Mouse (Mus musculus) kidney, embryonic 14.5 days (tissue): ENCODE data around the gene Acad8. TPM values are rescaled to one million over a fixed set of nuclear protein-coding genes. Genes with fewer than 3 reads are reported as not detected.
A peak's percentile ranks its signal among the peaks of the same experiment; 100 is the strongest.

Source experiments
- ATAC-seq: fragments of 200-750 bp; cut with Nextera tagmentation; 2 replicates; pipeline ENCODE4 v1.8.0; 2017; ENCODE audit warnings: moderate number of reproducible peaks, mild to moderate bottlenecking, moderate TSS enrichment, moderate library complexity; ENCODE audit not compliant: low FRiP score, low TSS enrichment
- H3K27ac ChIP-seq: fragments of 300-500 bp; sonication (generic); 2 replicates; pipeline ENCODE4 v1.5.1; 2014; ENCODE audit warnings: low read depth, mild to moderate bottlenecking, low read length, moderate library complexity, mixed read lengths
- H3K27me3 ChIP-seq: fragments of 300-500 bp; sonication (generic); 2 replicates; pipeline ENCODE4 v1.6.1; 2014; ENCODE audit warnings: mild to moderate bottlenecking, low read length; ENCODE audit not compliant: control insufficient read depth, insufficient read depth
- H3K36me3 ChIP-seq: fragments of 300-500 bp; sonication (generic); 2 replicates; pipeline ENCODE4 v1.6.1; 2014; ENCODE audit warnings: low read length, mixed read lengths; ENCODE audit not compliant: control insufficient read depth, insufficient read depth
- H3K4me1 ChIP-seq: fragments of 300-500 bp; sonication (generic); 2 replicates; pipeline ENCODE4 v1.6.1; 2014; ENCODE audit warnings: low read length, mixed read lengths; ENCODE audit not compliant: control insufficient read depth, insufficient read depth
- H3K4me2 ChIP-seq: fragments of 300-500 bp; sonication (generic); replicated peaks from 2 replicates; pipeline ENCODE4 v1.6.1; 2014; ENCODE audit warnings: low read depth, mild to moderate bottlenecking, low read length
- H3K4me3 ChIP-seq: fragments of 300-500 bp; sonication (generic); 2 replicates; pipeline ENCODE4 v1.5.1; 2014; ENCODE audit warnings: mild to moderate bottlenecking, low read length
- H3K9ac ChIP-seq: fragments of 300-500 bp; sonication (generic); 2 replicates; pipeline ENCODE4 v1.6.1; 2014; ENCODE audit warnings: low read depth, mild to moderate bottlenecking, low read length, moderate library complexity
- H3K9me3 ChIP-seq: fragments of 300-500 bp; sonication (generic); 2 replicates; pipeline ENCODE4 v1.6.1; 2016; ENCODE audit warnings: low read length; ENCODE audit not compliant: control insufficient read depth
- WGBS: fragments of 180-500 bp; shearing (Covaris S2); extraction: QIAGEN DNeasy Blood & Tissue Kit; methylation state at CpG from one replicate; pipeline ENCODE4 v1.1.7; 2014; 5-methylcytosine and 5-hydroxymethylcytosine counted together
- polyA plus RNA-seq: library from polyadenylated mRNA; unstranded; fragments of >200 nt; fragmentation: Nextera tagmentation; extraction: Ambion mirVana; gene quantifications from 2 replicates; pipeline ENCODE4 v1.2.1, GENCODE M21; 2014

Gene Acad8
- polyA plus RNA-seq, 1 experiment from 2014 or later = 36.2 TPM

DNA sequence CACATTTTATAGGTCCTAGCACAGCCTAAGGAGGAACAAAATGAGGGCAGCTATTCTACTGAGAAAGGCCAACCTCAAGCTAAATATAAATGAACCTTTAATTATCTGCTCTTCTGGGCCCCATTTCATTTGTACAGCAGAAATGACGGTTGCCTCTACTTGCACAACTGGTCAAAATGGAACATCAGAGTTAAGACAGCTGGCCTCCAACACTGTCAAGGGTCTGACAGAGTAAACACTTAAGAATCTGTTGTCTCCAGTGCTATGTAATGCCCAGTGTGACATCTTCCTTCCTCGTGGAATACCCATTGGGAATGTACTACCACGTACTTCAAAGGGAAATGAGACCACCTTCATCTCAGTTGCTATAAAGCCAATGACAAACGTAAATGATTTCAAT is 12.2 kb upstream of the Acad8 start:
- ATAC-seq = no peak
- H3K9ac ChIP-seq = no peak overlapping the region
- no peaks in the 10 kb centered on the region for H3K27me3 ChIP-seq
- 89% methylated on average over 4 of the region's 4 CpGs for WGBS
- H3K9me3 ChIP-seq = no peaks in the 10 kb centered on the region
- no peaks in the 10 kb centered on the region for H3K4me1 ChIP-seq
- H3K4me3 ChIP-seq = no peak overlapping the region
- H3K4me2 ChIP-seq = no peak overlapping the region
- H3K36me3 ChIP-seq = peaks cover 84% of the 10 kb centered on the region
- no peak overlapping the region for H3K27ac ChIP-seq

DNA sequence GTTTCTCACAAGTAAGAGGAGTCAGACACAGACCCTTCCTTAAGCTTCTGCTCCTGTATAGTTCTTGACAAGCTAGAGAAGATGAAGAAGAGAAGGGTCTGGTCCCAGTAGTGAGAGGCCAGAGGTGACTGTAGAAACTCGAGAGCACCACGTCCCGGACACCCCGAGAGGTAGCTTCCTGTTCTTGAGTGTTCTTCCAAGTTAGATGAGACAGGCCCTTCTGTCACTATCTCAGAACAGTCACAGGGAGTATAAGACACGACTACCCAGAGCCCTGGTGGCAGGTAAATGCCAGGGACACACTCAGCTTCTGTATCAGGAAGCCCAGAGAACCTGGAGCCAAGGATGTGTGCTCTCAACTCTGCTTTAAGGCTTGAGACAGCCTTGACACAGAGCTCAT is 9.9 kb upstream of the Acad8 start:
- H3K36me3 ChIP-seq = peaks cover 92% of the 10 kb centered on the region

DNA sequence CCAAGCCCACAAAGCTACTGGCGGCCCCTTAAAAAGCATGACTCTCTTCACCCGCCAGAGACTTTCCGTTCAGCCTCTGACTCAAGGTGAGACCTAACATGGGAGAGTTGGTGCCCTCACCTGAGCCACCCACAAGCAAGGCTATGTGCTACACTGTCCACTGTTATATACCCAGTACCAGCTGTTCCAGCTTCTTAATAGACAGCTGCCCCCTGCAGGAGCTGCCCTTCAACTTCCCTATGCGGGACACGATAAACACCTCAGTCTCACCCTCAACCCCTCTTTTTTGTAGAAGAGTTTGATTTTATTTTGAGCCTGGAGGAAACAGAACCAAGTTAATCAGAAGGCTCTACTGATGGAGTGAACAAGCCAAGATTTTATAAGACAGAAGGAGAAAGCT is 7.5 kb upstream of the Acad8 start:
- ATAC-seq = no peak
- H3K4me2 ChIP-seq = no peak overlapping the region
- H3K4me1 ChIP-seq = no peaks in the 10 kb centered on the region
- H3K27me3 ChIP-seq = no peaks in the 10 kb centered on the region
- no peak overlapping the region for H3K9ac ChIP-seq
- WGBS = 89% methylated on average over 5 of the region's 5 CpGs
- H3K36me3 ChIP-seq = peaks cover 84% of the 10 kb centered on the region
- H3K27ac ChIP-seq = no peak overlapping the region
- no peak overlapping the region for H3K4me3 ChIP-seq
- no peaks in the 10 kb centered on the region for H3K9me3 ChIP-seq

More for the DNA sequence above, 9.9 kb upstream of the Acad8 start:
- Histone ChIP-seq H3K9ac (no peak overlapping the region), H3K4me3 (no peak overlapping the region), H3K4me1 (no peaks in the 10 kb centered on the region), H3K9me3 (no peaks in the 10 kb centered on the region), H3K27me3 (no peaks in the 10 kb centered on the region), H3K4me2 (no peak overlapping the region), H3K27ac (no peak overlapping the region)
- WGBS = 83% methylated on average over 5 of the region's 5 CpGs
- ATAC-seq = no peak

DNA sequence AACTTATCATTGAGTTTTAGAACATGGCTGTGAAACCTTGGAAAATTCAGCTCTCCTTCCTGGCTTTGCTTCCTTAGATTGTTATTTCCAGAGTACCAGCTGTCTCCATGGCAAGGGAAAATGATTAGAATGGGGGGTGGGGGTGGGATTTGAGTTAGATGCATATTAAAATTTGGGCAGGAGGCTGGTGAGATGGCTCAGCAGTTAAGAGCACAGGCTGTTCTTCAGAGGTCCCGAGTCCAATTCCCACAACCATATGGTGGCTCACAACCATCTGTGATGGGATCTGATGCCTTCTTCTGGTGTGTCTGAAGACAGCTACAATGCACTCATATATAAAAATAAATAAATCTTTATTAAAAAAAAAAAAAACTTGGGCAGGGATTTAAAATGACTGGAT is 6.6 kb upstream of the Acad8 start:
- WGBS = 92% methylated on average over 1 of the region's 1 CpGs
- peaks cover 76% of the 10 kb centered on the region for H3K36me3 ChIP-seq
- H3K4me3 ChIP-seq = no peak overlapping the region
- H3K9me3 ChIP-seq = no peaks in the 10 kb centered on the region
- H3K27ac ChIP-seq = no peak overlapping the region
- no peak overlapping the region for H3K9ac ChIP-seq
- peaks cover 4% of the 10 kb centered on the region for H3K4me1 ChIP-seq
- H3K4me2 ChIP-seq = no peak overlapping the region
- no peak for ATAC-seq
- no peaks in the 10 kb centered on the region for H3K27me3 ChIP-seq

DNA sequence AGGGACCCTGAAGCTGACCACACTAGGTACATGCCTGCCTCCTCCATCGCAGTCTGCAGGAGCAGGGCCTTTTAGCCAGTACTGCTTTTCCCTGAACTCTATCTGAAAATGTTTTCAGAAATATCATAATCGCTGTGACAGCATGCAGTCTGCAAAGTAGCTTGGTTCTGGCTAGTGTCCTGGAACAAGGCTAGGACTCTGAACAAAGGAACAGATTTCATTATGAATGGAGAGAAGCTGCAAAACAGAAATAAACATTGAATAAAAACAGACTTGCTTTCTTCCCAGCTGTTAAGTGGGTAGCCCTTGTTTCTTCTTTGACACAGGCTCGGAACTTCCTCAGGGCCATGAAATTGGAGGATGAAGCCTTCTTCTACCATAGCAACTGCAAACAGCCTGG is 5.9 kb upstream of the Acad8 start:
- no peak for ATAC-seq
- peaks cover 72% of the 10 kb centered on the region for H3K36me3 ChIP-seq
- WGBS = 90% methylated on average over 3 of the region's 3 CpGs

DNA sequence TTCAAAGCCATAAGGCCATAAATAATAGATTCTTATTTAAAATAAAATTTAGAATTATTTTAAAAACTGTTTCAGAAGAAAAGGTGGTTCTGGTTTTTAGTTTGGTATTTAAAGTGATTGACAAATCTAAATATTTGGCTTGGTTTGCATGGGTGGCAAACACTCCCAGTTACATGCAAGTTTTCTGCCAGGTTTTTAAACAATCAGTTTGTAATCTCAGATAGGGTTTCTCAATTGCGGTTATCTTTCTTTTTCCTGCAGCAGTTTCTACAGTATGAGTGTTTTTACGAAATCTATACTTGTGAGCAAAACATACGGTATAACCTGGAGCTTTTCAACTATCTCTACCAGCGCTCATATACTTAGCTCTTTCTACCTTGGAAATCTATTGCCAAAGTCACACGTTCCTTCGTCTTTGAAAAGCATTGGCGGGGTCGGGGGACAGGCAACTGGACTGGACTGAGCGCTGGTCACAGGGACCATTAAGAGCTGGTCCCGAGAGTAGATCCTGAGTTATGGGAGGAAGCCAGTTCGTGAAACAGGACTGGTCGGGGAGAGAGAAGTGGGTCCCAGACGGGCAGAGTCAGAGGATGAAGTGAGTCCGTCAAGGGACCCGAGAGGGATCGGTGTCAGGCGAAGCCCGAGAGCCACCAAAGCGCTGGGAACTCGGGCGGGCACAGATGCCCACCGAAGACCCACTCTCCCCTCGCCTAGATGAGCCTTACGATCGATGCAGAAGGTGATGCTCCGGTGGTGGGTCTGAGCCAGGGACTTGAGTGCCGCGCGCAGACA is 501 bp downstream of the Acad8 start:
- peaks cover 9% of the 10 kb centered on the region for H3K36me3 ChIP-seq
- 3% methylated on average over 29 of the region's 29 CpGs for WGBS
- peak overlapping the region; percentile 77 for H3K4me3 ChIP-seq
- peak overlapping the region; percentile 59; the same call in 1 of the 2 replicates for H3K27ac ChIP-seq
- peaks cover 10% of the 10 kb centered on the region for H3K4me1 ChIP-seq
- H3K27me3 ChIP-seq = no peaks in the 10 kb centered on the region
- ATAC-seq = peak; percentile 76
- H3K4me2 ChIP-seq = peak overlapping the region; percentile 64
- no peaks in the 10 kb centered on the region for H3K9me3 ChIP-seq
- peak overlapping the region; percentile 74 for H3K9ac ChIP-seq

More for the DNA sequence above, 5.9 kb upstream of the Acad8 start:
- Histone ChIP-seq H3K27ac (no peak overlapping the region), H3K4me2 (no peak overlapping the region), H3K9ac (no peak overlapping the region), H3K4me1 (peaks cover 10% of the 10 kb centered on the region), H3K27me3 (no peaks in the 10 kb centered on the region), H3K4me3 (no peak overlapping the region), H3K9me3 (no peaks in the 10 kb centered on the region)

DNA sequence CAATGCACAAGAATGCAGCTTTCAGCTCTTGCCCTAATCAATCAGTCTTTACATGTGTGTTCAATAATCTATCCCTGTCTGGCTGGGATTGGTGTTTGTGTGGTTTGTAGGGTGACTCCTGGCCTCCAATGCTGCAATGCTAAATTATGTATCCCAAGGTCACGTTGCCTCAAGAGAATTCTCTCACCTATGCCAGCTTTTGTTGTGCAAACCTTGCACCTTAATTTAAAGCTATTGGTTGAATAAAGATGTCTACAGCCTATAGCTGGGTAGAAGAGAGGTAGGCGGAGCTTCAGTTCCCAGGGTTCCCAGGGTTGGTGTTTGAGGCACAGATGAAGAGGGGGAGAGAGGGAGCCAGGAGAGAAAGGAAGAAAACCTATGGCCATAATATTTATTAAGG is 1.9 kb downstream of the Acad8 start:
- Histone ChIP-seq H3K36me3 (no peaks in the 10 kb centered on the region), H3K27ac (no peak overlapping the region), H3K9me3 (no peaks in the 10 kb centered on the region), H3K4me2 (no peak overlapping the region), H3K27me3 (no peaks in the 10 kb centered on the region), H3K9ac (no peak overlapping the region), H3K4me1 (peaks cover 10% of the 10 kb centered on the region), H3K4me3 (no peak overlapping the region)
- WGBS = 92% methylated on average over 2 of the region's 2 CpGs
- no peak for ATAC-seq

DNA sequence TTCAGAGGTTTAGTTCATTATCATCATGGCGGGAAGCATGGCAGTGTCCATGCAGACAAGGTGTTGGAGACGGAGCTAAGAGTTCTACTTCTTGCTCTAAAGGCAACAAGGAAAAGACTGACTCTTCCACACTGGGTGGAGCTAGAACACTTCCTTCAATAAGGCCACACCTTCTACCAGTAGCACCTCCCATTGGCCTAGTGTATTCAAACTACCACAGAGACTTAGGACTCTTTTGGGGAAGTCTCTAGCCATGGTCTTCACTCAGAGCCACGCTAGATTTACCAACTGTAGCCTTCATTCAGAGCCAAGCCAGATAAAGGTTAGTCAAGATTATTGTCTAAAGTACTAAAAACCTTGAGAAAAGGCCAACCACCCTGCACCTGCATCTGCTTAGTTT is 2.3 kb downstream of the Acad8 start:
- ATAC-seq = no peak
- no peak overlapping the region for H3K4me2 ChIP-seq
- H3K9ac ChIP-seq = no peak overlapping the region
- no peaks in the 10 kb centered on the region; the same call in 1 of the 2 replicates for H3K36me3 ChIP-seq
- no peaks in the 10 kb centered on the region for H3K27me3 ChIP-seq
- H3K9me3 ChIP-seq = no peaks in the 10 kb centered on the region
- peaks cover 10% of the 10 kb centered on the region for H3K4me1 ChIP-seq
- no peak overlapping the region for H3K27ac ChIP-seq
- H3K4me3 ChIP-seq = no peak overlapping the region
- WGBS = 93% methylated on average over 3 of the region's 3 CpGs

DNA sequence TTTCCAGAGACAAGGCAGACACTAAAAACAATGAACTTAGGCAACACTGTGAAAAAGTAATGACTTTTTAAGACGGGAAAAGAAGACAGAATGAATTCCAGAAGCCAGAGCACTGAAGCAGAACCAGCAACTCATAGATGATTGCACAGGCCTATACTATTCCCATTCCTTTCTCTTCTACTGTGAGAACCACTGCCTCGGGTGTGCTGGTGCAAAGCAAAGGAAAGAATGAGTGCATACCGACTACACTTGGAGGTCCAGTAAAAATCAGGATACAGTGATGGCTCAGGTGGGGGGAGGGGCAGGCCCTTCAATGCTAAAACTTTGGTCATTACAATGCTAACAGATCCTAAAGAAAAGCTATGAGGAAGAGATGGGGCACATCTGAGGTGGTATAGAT is 5.5 kb downstream of the Acad8 start:
- Histone ChIP-seq H3K9me3 (no peaks in the 10 kb centered on the region), H3K36me3 (peaks cover 26% of the 10 kb centered on the region), H3K9ac (no peak overlapping the region), H3K4me2 (no peak overlapping the region), H3K27ac (no peak overlapping the region), H3K4me1 (no peaks in the 10 kb centered on the region), H3K27me3 (no peaks in the 10 kb centered on the region), H3K4me3 (no peak overlapping the region)
- WGBS = 50% methylated on average over 3 of the region's 3 CpGs
- ATAC-seq = no peak
